Mouse (Mus musculus): Measurements from ENCODE around the gene Zfp94. TPM values are rescaled to one million over a fixed set of nuclear protein-coding genes. Genes with fewer than 3 reads are reported as not detected.

Gene Zfp94
- polyA plus RNA-seq, 1 experiment from 2014 or later: 1.7 TPM

DNA sequence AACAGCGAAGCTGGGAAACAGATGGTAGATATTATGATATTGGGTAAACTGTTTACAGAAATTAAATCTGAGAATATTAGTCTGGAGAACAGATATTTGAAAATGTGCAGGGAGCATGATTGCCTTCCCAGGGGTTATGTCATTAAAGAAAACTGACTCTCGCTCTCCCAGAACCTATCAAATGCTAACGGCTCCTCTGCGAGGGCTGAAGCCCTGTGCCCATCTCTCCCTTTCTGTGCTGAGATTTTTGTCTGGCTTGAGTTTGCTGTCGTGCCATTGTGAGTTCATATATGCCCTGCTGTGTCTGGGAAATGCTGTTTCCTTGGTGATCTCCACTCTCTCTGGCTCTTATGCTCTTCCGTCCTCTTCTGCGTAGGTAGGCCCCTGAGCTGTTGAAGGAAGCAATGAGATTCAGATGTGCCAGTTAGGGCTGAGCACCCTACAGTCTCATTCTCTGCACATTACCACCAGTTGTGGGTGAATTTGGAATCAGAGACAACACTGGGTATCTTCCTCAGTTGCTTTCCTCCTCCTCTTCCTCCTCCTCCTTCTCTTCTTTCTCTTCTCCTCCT, 27.3 kb upstream of the Zfp94 start:
- Histone ChIP-seq H3K27ac (replicated peaks) (no peak overlapping the region), H3K4me1 (replicated peaks) (no peaks in the 10 kb centered on the region), H3K27me3 (0 out of 2 replicates have a peak, but pooled peaks cover under 1% of the 10 kb centered on the region), H3K4me3 (replicated peaks) (no peak overlapping the region), H3K4me2 (no peak overlapping the region), H3K9me3 (replicated peaks) (no peaks in the 10 kb centered on the region), H3K9ac (no peak overlapping the region), H3K36me3 (replicated peaks) (no peaks in the 10 kb centered on the region)
- 60% methylated on average over 7 of the region's 7 CpGs for WGBS (ENCODE audit: insufficient replicate concordance)
- no peak for ATAC-seq (ENCODE audit: insufficient read depth)

DNA sequence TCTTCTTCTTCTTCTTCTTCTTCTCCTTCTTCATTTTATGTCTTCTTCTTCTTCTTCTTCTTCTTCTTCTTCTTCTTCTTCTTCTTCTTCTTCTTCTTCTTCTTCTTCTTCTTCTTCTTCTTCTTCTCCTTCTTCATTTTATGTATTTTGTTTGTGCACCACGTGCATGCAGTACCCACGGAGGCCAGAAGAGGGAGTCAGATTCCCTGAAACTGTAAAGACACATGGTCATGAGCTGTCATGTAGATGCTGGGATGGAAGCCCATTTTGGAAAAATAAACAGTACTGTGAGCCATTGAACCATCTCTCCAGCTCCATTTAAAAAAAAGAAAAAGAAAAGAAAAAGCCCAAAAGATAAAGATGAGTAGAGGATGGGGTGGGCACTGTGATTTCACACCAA, 21.8 kb upstream of the Zfp94 start:
- Histone ChIP-seq H3K27ac (replicated peaks) (no peak overlapping the region), H3K9ac (no peak overlapping the region), H3K4me3 (replicated peaks) (no peak overlapping the region), H3K4me2 (no peak overlapping the region), H3K36me3 (replicated peaks) (no peaks in the 10 kb centered on the region), H3K4me1 (replicated peaks) (no peaks in the 10 kb centered on the region), H3K9me3 (replicated peaks) (peaks cover 4% of the 10 kb centered on the region; the same call in 1 of the 2 replicates), H3K27me3 (peaks cover 27% of the 10 kb centered on the region)
- no peak for ATAC-seq (ENCODE audit: insufficient read depth)
- 36% methylated on average over 2 of the region's 2 CpGs for WGBS (ENCODE audit: insufficient replicate concordance)

GRCm38 (mm10) chr7:24335699-24336309, 19.3 kb upstream of the Zfp94 start:
- 6% methylated on average over 5 of the region's 5 CpGs for WGBS (ENCODE audit: insufficient replicate concordance)
- no peak overlapping the region for H3K4me3 ChIP-seq (replicated peaks)
- no peak overlapping the region for H3K27ac ChIP-seq (replicated peaks)
- no peaks in the 10 kb centered on the region for H3K36me3 ChIP-seq (replicated peaks)
- no peak overlapping the region for H3K4me2 ChIP-seq
- peaks cover 4% of the 10 kb centered on the region; the same call in 1 of the 2 replicates for H3K9me3 ChIP-seq (replicated peaks)
- no peaks in the 10 kb centered on the region for H3K4me1 ChIP-seq (replicated peaks)
- H3K9ac ChIP-seq: no peak overlapping the region
- no peak for ATAC-seq (ENCODE audit: insufficient read depth)
- H3K27me3 ChIP-seq: peaks cover 34% of the 10 kb centered on the region

DNA sequence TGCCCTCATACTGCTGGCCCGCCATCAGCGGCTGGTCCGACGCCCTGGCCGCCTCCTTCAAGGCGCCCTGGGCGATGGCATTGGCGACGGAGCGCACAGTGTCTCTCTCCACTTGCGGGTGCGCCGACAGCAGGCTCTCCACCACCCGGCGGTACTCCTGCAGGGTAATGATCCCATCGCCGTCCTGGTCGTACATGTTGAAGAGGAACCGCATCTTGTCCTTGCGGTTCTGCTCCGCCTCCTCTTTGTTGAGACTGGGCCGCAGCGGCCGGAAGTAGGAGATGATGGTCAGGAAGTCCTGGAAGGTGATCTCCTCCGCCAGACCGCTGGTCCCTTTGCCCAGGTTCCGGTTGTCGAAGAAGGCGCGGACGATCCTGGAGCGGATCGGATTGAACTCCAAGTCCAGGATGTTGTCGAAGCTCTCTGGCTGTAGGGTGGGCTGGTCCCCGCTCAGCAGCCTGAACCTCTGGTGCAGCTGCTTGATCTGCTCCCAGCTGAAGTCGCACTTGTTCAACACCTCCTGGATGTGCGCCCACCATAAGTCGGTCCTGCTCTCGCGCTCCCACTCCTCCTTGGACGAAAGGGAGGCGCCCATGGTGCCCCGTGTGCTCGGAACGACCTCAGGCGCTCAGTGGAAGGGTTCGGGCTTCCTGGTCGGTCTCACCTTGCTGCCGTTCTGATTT, 17.0 kb upstream of the Zfp94 start, which contains the start of gene Tescl:
Gene Tescl (minus strand): TSS at position 633 of the 683 bp plus-strand sequence.
- Histone ChIP-seq H3K9ac (no peak within 1 kb of the TSS), H3K4me1 (replicated peaks) (no peaks in the 10 kb centered on the region), H3K9me3 (replicated peaks) (peaks cover 2% of the 10 kb centered on the region; the same call in 1 of the 2 replicates), H3K27ac (replicated peaks) (no peak within 1 kb of the TSS), H3K36me3 (replicated peaks) (no peaks in the 10 kb centered on the region), H3K4me3 (replicated peaks) (no peak within 1 kb of the TSS), H3K4me2 (peak within 1 kb of the TSS; percentile 15; the same call in 1 of the 2 replicates), H3K27me3 (peaks cover 34% of the 10 kb centered on the region)
- ATAC-seq (ENCODE audit: insufficient read depth): no peak
- 24% methylated on average over 49 of the region's 49 CpGs for WGBS (ENCODE audit: insufficient replicate concordance)

DNA sequence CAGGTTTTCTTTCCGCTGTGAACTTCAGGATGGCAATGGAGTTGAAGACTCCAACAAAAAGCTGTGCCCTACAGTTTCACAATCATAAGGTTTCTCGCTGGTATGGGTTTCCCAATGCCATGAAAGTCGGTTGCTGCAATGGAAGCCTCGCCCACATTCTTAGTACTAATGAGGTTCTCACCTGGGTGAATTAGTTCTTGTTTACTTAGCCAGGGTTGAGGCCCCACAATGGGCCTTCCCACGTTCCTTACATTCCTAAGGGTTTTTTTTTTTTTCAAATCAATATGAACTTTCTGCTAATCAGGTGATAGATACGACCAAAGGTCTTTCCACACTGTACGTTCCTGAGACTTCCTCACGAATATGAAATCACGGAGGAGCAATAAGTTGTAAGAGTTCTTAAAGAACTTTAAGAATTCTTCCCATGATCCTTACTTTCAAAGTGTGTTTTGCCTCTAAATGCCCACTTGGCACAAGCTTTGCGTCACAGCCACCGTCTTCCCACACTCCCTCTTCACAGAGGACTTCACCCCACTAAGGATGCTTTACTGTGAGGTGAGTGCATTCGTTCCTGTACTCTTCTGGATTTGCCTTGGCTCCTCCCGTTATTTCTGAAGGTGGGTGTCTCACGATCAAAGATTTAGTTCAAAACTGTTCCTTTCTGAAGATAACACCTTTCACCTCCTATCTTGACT, 11.0 kb upstream of the Zfp94 start:
- WGBS (ENCODE audit: insufficient replicate concordance): 57% methylated on average over 14 of the region's 14 CpGs
- H3K9ac ChIP-seq: no peak overlapping the region
- H3K4me2 ChIP-seq: no peak overlapping the region
- H3K27me3 ChIP-seq: peaks cover 22% of the 10 kb centered on the region
- H3K4me3 ChIP-seq (replicated peaks): no peak overlapping the region
- no peak overlapping the region for H3K27ac ChIP-seq (replicated peaks)
- no peak for ATAC-seq (ENCODE audit: insufficient read depth)
- H3K9me3 ChIP-seq (replicated peaks): no peaks in the 10 kb centered on the region
- no peaks in the 10 kb centered on the region for H3K4me1 ChIP-seq (replicated peaks)
- H3K36me3 ChIP-seq (replicated peaks): no peaks in the 10 kb centered on the region

DNA sequence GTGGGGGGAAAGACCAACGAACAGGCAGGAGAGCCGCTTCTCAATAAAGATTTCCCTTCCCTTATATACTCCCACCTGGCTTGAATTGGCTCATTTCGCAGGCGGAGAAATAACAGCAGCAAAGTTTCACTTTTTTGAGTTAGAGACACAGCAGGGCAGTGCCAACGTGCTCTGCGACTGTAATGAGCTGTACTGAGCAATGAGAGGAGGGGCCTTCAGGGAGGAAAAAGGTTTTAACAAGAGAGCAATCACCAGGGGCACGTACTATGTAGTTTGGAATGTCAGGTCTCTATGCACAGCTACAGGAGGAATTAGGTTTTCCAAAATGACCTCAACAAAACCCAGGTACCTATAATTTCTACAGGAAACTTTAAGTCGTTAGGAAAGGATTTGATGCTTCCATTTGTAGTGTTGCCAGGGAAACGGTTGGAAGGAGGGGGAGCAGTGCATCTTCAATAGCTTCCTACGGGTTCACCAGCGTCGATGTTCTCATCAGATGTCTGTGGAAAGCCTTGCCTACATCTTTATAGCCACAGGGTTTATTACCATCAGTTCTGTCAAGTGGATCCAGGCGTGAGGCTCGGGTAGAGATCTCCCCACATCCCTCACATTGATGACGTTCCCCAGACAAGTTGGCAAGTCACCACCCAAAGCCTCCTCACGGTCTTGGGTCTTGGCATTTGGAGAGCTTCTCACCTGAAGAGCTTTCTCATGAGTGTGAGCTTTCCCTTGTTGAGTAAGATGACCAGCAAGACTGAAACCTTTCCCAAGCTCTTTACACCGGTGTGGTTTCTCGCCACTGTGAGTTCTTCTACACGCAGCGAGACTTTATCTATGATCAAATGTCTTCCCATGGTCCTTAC, 10.0 kb upstream of the Zfp94 start:
- no peak overlapping the region for H3K4me3 ChIP-seq (replicated peaks)
- H3K4me2 ChIP-seq: peak overlapping the region; percentile 29; the same call in 1 of the 2 replicates
- H3K36me3 ChIP-seq (replicated peaks): no peaks in the 10 kb centered on the region
- no peak overlapping the region for H3K9ac ChIP-seq
- H3K27ac ChIP-seq (replicated peaks): no peak overlapping the region
- H3K4me1 ChIP-seq (replicated peaks): no peaks in the 10 kb centered on the region
- 42% methylated on average over 20 of the region's 20 CpGs for WGBS (ENCODE audit: insufficient replicate concordance)
- no peaks in the 10 kb centered on the region for H3K9me3 ChIP-seq (replicated peaks)
- H3K27me3 ChIP-seq: peaks cover 22% of the 10 kb centered on the region
- ATAC-seq (ENCODE audit: insufficient read depth): no peak

GRCm38 (mm10) chr7:24325675-24326128, 9.2 kb upstream of the Zfp94 start:
- Histone ChIP-seq H3K36me3 (replicated peaks) (no peaks in the 10 kb centered on the region), H3K27ac (replicated peaks) (no peak overlapping the region)

GRCm38 (mm10) chr7:24325197-24325596, 8.7 kb upstream of the Zfp94 start:
- peaks cover 22% of the 10 kb centered on the region for H3K27me3 ChIP-seq
- H3K4me3 ChIP-seq (replicated peaks): no peak overlapping the region
- no peak overlapping the region for H3K4me2 ChIP-seq
- H3K36me3 ChIP-seq (replicated peaks): no peaks in the 10 kb centered on the region
- no peak overlapping the region for H3K27ac ChIP-seq (replicated peaks)
- 74% methylated on average over 6 of the region's 6 CpGs for WGBS (ENCODE audit: insufficient replicate concordance)
- no peak for ATAC-seq (ENCODE audit: insufficient read depth)
- no peaks in the 10 kb centered on the region for H3K9me3 ChIP-seq (replicated peaks)
- no peaks in the 10 kb centered on the region for H3K4me1 ChIP-seq (replicated peaks)
- H3K9ac ChIP-seq: no peak overlapping the region

More at GRCm38 (mm10) chr7:24325675-24326128, 9.2 kb upstream of the Zfp94 start:
- Histone ChIP-seq H3K9ac (no peak overlapping the region), H3K9me3 (replicated peaks) (no peaks in the 10 kb centered on the region), H3K4me2 (peak overlapping the region; percentile 29), H3K4me1 (replicated peaks) (no peaks in the 10 kb centered on the region), H3K4me3 (replicated peaks) (no peak overlapping the region), H3K27me3 (peaks cover 22% of the 10 kb centered on the region)
- 16% methylated on average over 13 of the region's 13 CpGs for WGBS (ENCODE audit: insufficient replicate concordance)
- no peak for ATAC-seq (ENCODE audit: insufficient read depth)

DNA sequence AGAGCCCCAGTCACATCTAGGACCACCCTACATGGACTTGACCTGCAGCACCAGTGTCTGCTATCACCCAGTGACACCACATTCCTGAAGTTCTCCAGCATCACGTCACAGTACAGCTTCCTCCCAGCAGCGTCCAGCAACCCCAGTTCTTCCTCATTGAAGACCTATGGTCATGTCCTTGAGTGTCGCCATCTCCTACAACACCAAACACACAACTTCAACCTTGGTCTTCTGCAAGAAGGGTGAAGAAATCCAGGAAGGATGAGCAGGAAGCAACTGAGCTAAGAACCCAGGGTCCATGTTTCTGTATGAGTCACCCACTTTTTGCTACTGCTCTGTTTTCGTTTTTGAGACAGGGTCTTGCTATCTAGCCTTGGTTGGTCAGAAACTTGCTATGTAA, 6.1 kb upstream of the Zfp94 start:
- Histone ChIP-seq H3K9ac (no peak overlapping the region), H3K4me3 (replicated peaks) (no peak overlapping the region), H3K27me3 (peaks cover 22% of the 10 kb centered on the region), H3K9me3 (replicated peaks) (no peaks in the 10 kb centered on the region), H3K4me1 (replicated peaks) (no peaks in the 10 kb centered on the region), H3K4me2 (no peak overlapping the region), H3K36me3 (replicated peaks) (no peaks in the 10 kb centered on the region), H3K27ac (replicated peaks) (no peak overlapping the region)
- no peak for ATAC-seq (ENCODE audit: insufficient read depth)
- WGBS (ENCODE audit: insufficient replicate concordance): 68% methylated on average over 4 of the region's 4 CpGs

GRCm38 (mm10) chr7:24318942-24319341, 2.5 kb upstream of the Zfp94 start:
- no peak for ATAC-seq (ENCODE audit: insufficient read depth)
- Histone ChIP-seq H3K9ac (no peak overlapping the region), H3K9me3 (replicated peaks) (no peaks in the 10 kb centered on the region), H3K27ac (replicated peaks) (no peak overlapping the region), H3K36me3 (replicated peaks) (no peaks in the 10 kb centered on the region), H3K4me3 (replicated peaks) (no peak overlapping the region), H3K27me3 (no peaks in the 10 kb centered on the region), H3K4me2 (no peak overlapping the region), H3K4me1 (replicated peaks) (peaks cover 14% of the 10 kb centered on the region)
- WGBS (ENCODE audit: insufficient replicate concordance): 19% methylated on average over 6 of the region's 6 CpGs

Data from liver, embryonic 15.5 days (tissue).